Mouse (Mus musculus) embryonic facial prominence, embryonic 13.5 days (tissue): ENCODE results near the gene Gucy1b2. TPM values are rescaled to one million over a fixed set of nuclear protein-coding genes. Genes with fewer than 3 reads are reported as not detected.

Experiments
- ATAC-seq: fragments of 200-750 bp; cut with Nextera tagmentation; 2 replicates; pipeline ENCODE4 v1.8.0; 2017; ENCODE audit warnings: low read depth; ENCODE audit not compliant: insufficient number of reproducible peaks, insufficient read depth, low FRiP score, low TSS enrichment
- H3K27ac ChIP-seq: fragments of 300-500 bp; sonication (generic); 2 replicates; pipeline ENCODE4 v1.5.1; 2015; ENCODE audit warnings: moderate library complexity, mild to moderate bottlenecking, inconsistent platforms
- H3K27me3 ChIP-seq: fragments of 300-500 bp; sonication (generic); 2 replicates; pipeline ENCODE4 v1.6.1; 2015; ENCODE audit warnings: mild to moderate bottlenecking, inconsistent platforms
- H3K36me3 ChIP-seq: fragments of 300-500 bp; sonication (generic); 2 replicates; pipeline ENCODE4 v1.6.1; 2015; ENCODE audit warnings: mild to moderate bottlenecking, inconsistent platforms
- H3K4me1 ChIP-seq: fragments of 300-500 bp; sonication (generic); 2 replicates; pipeline ENCODE4 v1.6.1; 2015; ENCODE audit warnings: inconsistent platforms
- H3K4me2 ChIP-seq: fragments of 300-500 bp; sonication (generic); 2 replicates; pipeline ENCODE4 v1.6.1; 2015; ENCODE audit warnings: moderate library complexity, mild to moderate bottlenecking, inconsistent platforms
- H3K4me3 ChIP-seq: fragments of 300-500 bp; sonication (generic); 2 replicates; pipeline ENCODE4 v1.5.1; 2015; ENCODE audit warnings: mild to moderate bottlenecking, inconsistent platforms
- H3K9ac ChIP-seq: fragments of 300-500 bp; sonication (generic); 2 replicates; pipeline ENCODE4 v1.6.1; 2015; ENCODE audit warnings: mild to moderate bottlenecking, inconsistent platforms
- H3K9me3 ChIP-seq: fragments of 300-500 bp; sonication (generic); 2 replicates; pipeline ENCODE4 v1.6.1; 2016; ENCODE audit warnings: inconsistent platforms
- WGBS: fragments of 180-500 bp; shearing (Covaris S2); methylation state at CpG from one replicate; pipeline ENCODE4 v1.1.7; 2015; ENCODE audit warnings: mixed read lengths; 5-methylcytosine and 5-hydroxymethylcytosine counted together
- polyA plus RNA-seq: library from polyadenylated mRNA; unstranded; fragments of >200 nt; fragmentation: Nextera tagmentation; extraction: Ambion mirVana; gene quantifications from 2 replicates; pipeline ENCODE4 v1.2.1, GENCODE M21; 2015

Gucy1b2 gene
- polyA plus RNA-seq, 1 experiment from 2014 or later: 0.51 TPM

- no peak overlapping the region for H3K4me2 ChIP-seq
- peaks cover 14% of the 10 kb centered on the region; the same call in 1 of the 2 replicates for H3K4me1 ChIP-seq
- H3K36me3 ChIP-seq: no peaks in the 10 kb centered on the region
- H3K9me3 ChIP-seq: no peaks in the 10 kb centered on the region
- no peak overlapping the region for H3K27ac ChIP-seq
- WGBS: 79% methylated on average over 6 of the region's 6 CpGs
- H3K9ac ChIP-seq: no peak overlapping the region
- no peaks in the 10 kb centered on the region for H3K27me3 ChIP-seq
- no peak overlapping the region for H3K4me3 ChIP-seq
- no peak for ATAC-seq
Measured at GRCm38 (mm10) chr14:62389064-62389728, 66.9 kb downstream of the Gucy1b2 start.

GRCm38 (mm10) chr14:62383786-62384299 is 72.2 kb downstream of the Gucy1b2 start:
- H3K27ac ChIP-seq: no peak overlapping the region
- H3K4me3 ChIP-seq: no peak overlapping the region
- no peak overlapping the region for H3K4me2 ChIP-seq
- no peaks in the 10 kb centered on the region for H3K9me3 ChIP-seq
- no peak for ATAC-seq
- 87% methylated on average over 3 of the region's 3 CpGs for WGBS
- no peaks in the 10 kb centered on the region for H3K27me3 ChIP-seq
- H3K4me1 ChIP-seq: no peaks in the 10 kb centered on the region
- no peak overlapping the region for H3K9ac ChIP-seq
- no peaks in the 10 kb centered on the region for H3K36me3 ChIP-seq

GRCm38 (mm10) chr14:62383109-62383508 is 73.0 kb downstream of the Gucy1b2 start:
- Histone ChIP-seq H3K9ac (no peak overlapping the region), H3K4me3 (no peak overlapping the region), H3K4me2 (no peak overlapping the region), H3K4me1 (no peaks in the 10 kb centered on the region), H3K27me3 (no peaks in the 10 kb centered on the region), H3K9me3 (no peaks in the 10 kb centered on the region), H3K36me3 (0 out of 2 replicates have a peak, but pooled peaks cover 1% of the 10 kb centered on the region), H3K27ac (no peak overlapping the region)
- no peak for ATAC-seq
- 90% methylated on average over 3 of the region's 3 CpGs for WGBS

- Histone ChIP-seq H3K27me3 (no peaks in the 10 kb centered on the region), H3K4me2 (no peak overlapping the region), H3K4me3 (no peak overlapping the region), H3K9me3 (no peaks in the 10 kb centered on the region), H3K27ac (no peak overlapping the region), H3K36me3 (peaks cover 11% of the 10 kb centered on the region; the same call in 1 of the 2 replicates), H3K4me1 (no peaks in the 10 kb centered on the region), H3K9ac (no peak overlapping the region)
- 79% methylated on average over 6 of the region's 6 CpGs for WGBS
- ATAC-seq: no peak
Measured at GRCm38 (mm10) chr14:62380606-62381005, 75.5 kb downstream of the Gucy1b2 start.

DNA sequence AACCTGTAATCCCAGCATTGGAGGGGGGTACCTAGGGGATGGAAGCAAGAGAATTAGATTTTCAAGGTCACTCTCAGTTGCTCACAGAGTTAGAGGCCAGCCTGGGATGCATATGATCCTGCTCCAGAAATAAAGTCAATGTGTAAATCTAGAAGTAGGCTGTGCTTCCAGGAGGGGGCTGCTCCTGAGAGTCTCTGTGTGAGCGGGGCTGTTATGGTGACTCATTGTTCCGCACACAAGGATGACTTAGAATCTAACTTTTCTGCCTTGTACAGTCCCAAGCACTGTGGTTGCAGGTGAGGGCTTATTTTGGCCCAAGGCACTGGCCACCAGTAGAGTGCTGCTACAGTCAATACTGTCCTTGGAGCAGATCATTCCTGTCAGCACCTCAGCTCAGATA is 76.7 kb downstream of the Gucy1b2 start:
- Histone ChIP-seq H3K4me3 (no peak overlapping the region), H3K9ac (no peak overlapping the region), H3K4me1 (no peaks in the 10 kb centered on the region), H3K4me2 (no peak overlapping the region), H3K9me3 (no peaks in the 10 kb centered on the region), H3K27ac (no peak overlapping the region), H3K27me3 (no peaks in the 10 kb centered on the region), H3K36me3 (peaks cover 11% of the 10 kb centered on the region; the same call in 1 of the 2 replicates)
- 88% methylated on average over 2 of the region's 2 CpGs for WGBS
- no peak for ATAC-seq

- Histone ChIP-seq H3K36me3 (peaks cover 16% of the 10 kb centered on the region; the same call in 1 of the 2 replicates), H3K27me3 (no peaks in the 10 kb centered on the region), H3K4me2 (no peak overlapping the region), H3K27ac (peak overlapping the region; percentile 12), H3K4me3 (no peak overlapping the region), H3K4me1 (peaks cover 7% of the 10 kb centered on the region; the same call in 1 of the 2 replicates), H3K9me3 (no peaks in the 10 kb centered on the region), H3K9ac (no peak overlapping the region)
- ATAC-seq: no peak
- 89% methylated on average over 2 of the region's 2 CpGs for WGBS
Measured at GRCm38 (mm10) chr14:62376115-62376514, 80.0 kb downstream of the Gucy1b2 start.

- Histone ChIP-seq H3K36me3 (peaks cover 16% of the 10 kb centered on the region; the same call in 1 of the 2 replicates), H3K9me3 (no peaks in the 10 kb centered on the region), H3K27me3 (no peaks in the 10 kb centered on the region), H3K9ac (no peak overlapping the region), H3K27ac (peak overlapping the region; percentile 12; the same call in 1 of the 2 replicates), H3K4me2 (no peak overlapping the region), H3K4me3 (no peak overlapping the region), H3K4me1 (peaks cover 8% of the 10 kb centered on the region; the same call in 1 of the 2 replicates)
- no peak for ATAC-seq
Measured at GRCm38 (mm10) chr14:62375694-62376093, 80.4 kb downstream of the Gucy1b2 start.

GRCm38 (mm10) chr14:62374001-62374400 is 82.1 kb downstream of the Gucy1b2 start:
- WGBS: 63% methylated on average over 10 of the region's 10 CpGs
- Histone ChIP-seq H3K4me1 (peaks cover 12% of the 10 kb centered on the region; the same call in 1 of the 2 replicates), H3K9me3 (no peaks in the 10 kb centered on the region)

DNA sequence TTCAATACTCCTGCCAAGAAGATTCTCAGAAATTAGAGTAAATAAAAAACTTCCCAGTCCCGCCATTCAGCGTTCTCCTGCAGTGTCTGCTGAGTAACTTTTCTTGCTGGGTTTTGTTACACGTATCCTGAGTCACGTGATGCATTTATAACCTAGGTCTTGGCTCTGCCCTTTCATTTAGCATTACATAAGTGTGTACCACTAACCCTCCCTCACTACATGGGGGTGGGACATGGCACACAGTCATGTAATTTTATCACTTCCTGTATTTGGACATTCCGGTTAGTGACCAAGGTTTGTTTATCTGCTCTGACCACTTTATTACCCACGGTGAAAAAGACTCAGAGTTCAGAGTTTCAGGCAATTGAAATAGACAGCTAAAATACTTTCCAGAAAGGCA is 85.3 kb downstream of the Gucy1b2 start:
- 49% methylated on average over 6 of the region's 6 CpGs for WGBS
- Histone ChIP-seq H3K36me3 (peaks cover 31% of the 10 kb centered on the region), H3K9me3 (no peaks in the 10 kb centered on the region), H3K4me2 (no peak overlapping the region), H3K9ac (no peak overlapping the region), H3K4me3 (no peak overlapping the region), H3K27me3 (no peaks in the 10 kb centered on the region), H3K4me1 (peaks cover 12% of the 10 kb centered on the region; the same call in 1 of the 2 replicates), H3K27ac (no peak overlapping the region)
- ATAC-seq: no peak

More at GRCm38 (mm10) chr14:62374001-62374400, 82.1 kb downstream of the Gucy1b2 start:
- Histone ChIP-seq H3K9ac (no peak overlapping the region), H3K4me3 (no peak overlapping the region), H3K4me2 (no peak overlapping the region), H3K27me3 (no peaks in the 10 kb centered on the region), H3K36me3 (peaks cover 21% of the 10 kb centered on the region), H3K27ac (no peak overlapping the region)
- no peak for ATAC-seq

DNA sequence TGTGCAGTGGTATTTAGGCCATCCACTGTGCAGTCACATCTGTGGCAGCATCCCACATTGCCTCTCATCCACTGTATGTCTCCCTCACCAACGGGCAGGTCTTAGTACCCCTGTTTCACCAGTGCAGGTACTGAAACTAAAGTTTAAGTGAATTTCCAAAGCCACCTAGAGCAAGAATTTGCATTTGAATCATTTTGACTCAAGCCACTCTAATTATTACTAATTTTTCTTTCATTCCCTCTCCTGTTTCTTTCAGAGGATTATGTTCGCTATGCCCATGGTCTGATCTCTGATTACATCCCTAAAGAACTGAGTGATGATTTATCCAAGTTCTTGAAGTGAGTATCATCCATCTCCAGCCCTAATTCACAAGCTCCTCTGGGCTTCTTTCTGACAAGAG is 92.3 kb downstream of the Gucy1b2 start:
- Histone ChIP-seq H3K27me3 (no peaks in the 10 kb centered on the region), H3K4me3 (no peak overlapping the region), H3K27ac (no peak overlapping the region), H3K4me1 (no peaks in the 10 kb centered on the region), H3K9ac (no peak overlapping the region), H3K4me2 (no peak overlapping the region), H3K36me3 (peaks cover 49% of the 10 kb centered on the region), H3K9me3 (no peaks in the 10 kb centered on the region)
- 88% methylated on average over 2 of the region's 2 CpGs for WGBS
- ATAC-seq: no peak

DNA sequence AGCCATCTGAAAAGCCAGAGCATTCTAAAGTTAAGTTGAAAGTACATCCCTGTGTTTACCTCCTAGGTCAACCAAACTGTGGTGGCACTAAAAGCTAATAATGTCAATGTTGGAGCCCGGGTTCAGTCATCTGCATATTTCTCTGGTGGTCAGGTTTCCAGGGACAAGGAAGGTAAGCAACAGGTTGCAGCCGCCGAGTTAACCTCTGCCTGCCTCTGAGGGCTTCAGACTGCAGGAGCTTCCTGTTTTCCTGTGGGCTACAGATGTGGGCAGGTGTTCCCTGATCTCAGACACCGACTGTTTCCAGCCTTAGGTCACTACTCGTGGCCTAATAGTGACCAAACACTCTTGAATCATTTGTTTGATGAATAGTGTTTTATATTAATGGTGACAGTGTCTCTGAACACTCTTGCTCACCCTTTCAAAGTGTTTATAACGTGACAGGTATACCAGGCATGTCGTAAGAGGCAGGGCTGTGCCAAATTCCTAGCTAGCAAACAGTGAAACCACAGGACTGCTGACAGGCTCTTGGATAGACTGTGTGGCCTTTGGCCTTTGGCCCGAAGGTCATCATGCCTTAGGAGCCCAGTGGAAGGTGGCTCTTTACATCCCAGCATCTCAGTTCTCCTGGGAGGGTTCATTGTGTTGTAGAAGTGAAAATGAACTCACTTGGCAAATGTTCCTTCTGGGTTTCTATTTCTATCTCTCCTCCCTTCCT is 94.7 kb downstream of the Gucy1b2 start:
- H3K27ac ChIP-seq: no peak overlapping the region
- H3K9me3 ChIP-seq: no peaks in the 10 kb centered on the region
- H3K4me1 ChIP-seq: no peaks in the 10 kb centered on the region
- WGBS: 76% methylated on average over 8 of the region's 8 CpGs
- H3K4me3 ChIP-seq: no peak overlapping the region
- no peaks in the 10 kb centered on the region for H3K27me3 ChIP-seq
- H3K4me2 ChIP-seq: no peak overlapping the region
- peaks cover 35% of the 10 kb centered on the region for H3K36me3 ChIP-seq
- no peak overlapping the region for H3K9ac ChIP-seq
- ATAC-seq: no peak

DNA sequence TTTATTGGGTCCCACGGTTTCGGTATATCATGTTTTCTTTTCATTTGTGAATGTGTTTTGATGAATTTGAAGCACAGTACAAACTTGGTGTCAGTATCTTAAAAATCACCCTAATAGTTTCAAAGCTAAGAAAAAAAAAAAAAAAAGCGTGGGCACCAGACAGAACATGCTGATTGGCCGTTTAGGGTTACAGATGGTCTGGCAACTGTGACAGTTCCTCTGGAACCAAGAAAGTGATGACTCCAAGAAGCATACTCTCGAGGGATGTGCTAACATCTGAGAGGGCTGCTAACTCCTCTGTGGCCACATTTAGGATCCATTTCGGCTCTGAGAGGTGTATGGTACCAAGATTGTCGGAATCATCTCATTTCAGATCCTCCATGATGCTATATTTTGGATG is 100.9 kb downstream of the Gucy1b2 start:
- Histone ChIP-seq H3K4me2 (no peak overlapping the region), H3K4me3 (no peak overlapping the region), H3K9ac (no peak overlapping the region), H3K9me3 (no peaks in the 10 kb centered on the region), H3K27ac (no peak overlapping the region), H3K27me3 (no peaks in the 10 kb centered on the region), H3K4me1 (no peaks in the 10 kb centered on the region), H3K36me3 (peaks cover 5% of the 10 kb centered on the region)
- WGBS: 82% methylated on average over 7 of the region's 7 CpGs
- no peak for ATAC-seq
